Mouse (Mus musculus): ENCODE measurements around the gene Adarb1.

Adarb1 gene

GRCm38 (mm10) chr10:77418138-77418537 is at the start of gene Adarb1:
TSS of gene Adarb1 (minus strand) at chr10:77418270.
- DNase-seq (ENCODE audit: low spot score), result peak; percentile 81

- DNase-seq (ENCODE audit: low spot score), result peak; percentile 37
Measured at GRCm38 (mm10) chr10:77467407-77467806, 49.3 kb upstream of the Adarb1 start.

GRCm38 (mm10) chr10:77465902-77466301 is 47.8 kb upstream of the Adarb1 start:
- no peak for DNase-seq (ENCODE audit: low spot score)

GRCm38 (mm10) chr10:77464181-77464936 is 46.3 kb upstream of the Adarb1 start:
- no peak for DNase-seq (ENCODE audit: low spot score)

- DNase-seq (ENCODE audit: low spot score), result no peak
Measured at GRCm38 (mm10) chr10:77461161-77461560, 43.1 kb upstream of the Adarb1 start.

- DNase-seq (ENCODE audit: low spot score), result no peak
Measured at GRCm38 (mm10) chr10:77457701-77458100, 39.6 kb upstream of the Adarb1 start.

GRCm38 (mm10) chr10:77456507-77456906 is 38.4 kb upstream of the Adarb1 start:
- DNase-seq (ENCODE audit: low spot score), result no peak

- DNase-seq (ENCODE audit: low spot score), result no peak
Measured at GRCm38 (mm10) chr10:77455251-77456010, 37.4 kb upstream of the Adarb1 start.

GRCm38 (mm10) chr10:77454795-77455194 is 36.7 kb upstream of the Adarb1 start:
- no peak for DNase-seq (ENCODE audit: low spot score)

- DNase-seq (ENCODE audit: low spot score), result no peak
Measured at GRCm38 (mm10) chr10:77451822-77452221, 33.8 kb upstream of the Adarb1 start.

- no peak for DNase-seq (ENCODE audit: low spot score)
Measured at GRCm38 (mm10) chr10:77450159-77450464, 32.0 kb upstream of the Adarb1 start.

GRCm38 (mm10) chr10:77449315-77450158 is 31.5 kb upstream of the Adarb1 start:
- no peak for DNase-seq (ENCODE audit: low spot score)

GRCm38 (mm10) chr10:77448698-77449247 is 30.7 kb upstream of the Adarb1 start:
- DNase-seq (ENCODE audit: low spot score), result no peak

- no peak for DNase-seq (ENCODE audit: low spot score)
Measured at GRCm38 (mm10) chr10:77448209-77448608, 30.1 kb upstream of the Adarb1 start.

GRCm38 (mm10) chr10:77447755-77448154 is 29.7 kb upstream of the Adarb1 start:
- no peak for DNase-seq (ENCODE audit: low spot score)

- DNase-seq (ENCODE audit: low spot score), result no peak
Measured at GRCm38 (mm10) chr10:77442250-77442649, 24.2 kb upstream of the Adarb1 start.

GRCm38 (mm10) chr10:77441812-77442211 is 23.7 kb upstream of the Adarb1 start:
- DNase-seq (ENCODE audit: low spot score), result no peak

- DNase-seq (ENCODE audit: low spot score), result no peak
Measured at GRCm38 (mm10) chr10:77440841-77441755, 23.0 kb upstream of the Adarb1 start.

GRCm38 (mm10) chr10:77440286-77440685 is 22.2 kb upstream of the Adarb1 start:
- no peak for DNase-seq (ENCODE audit: low spot score)

- DNase-seq (ENCODE audit: low spot score), result no peak
Measured at GRCm38 (mm10) chr10:77439026-77439425, 21.0 kb upstream of the Adarb1 start.

- no peak for DNase-seq (ENCODE audit: low spot score)
Measured at GRCm38 (mm10) chr10:77438021-77438420, 20.0 kb upstream of the Adarb1 start.

All from left cerebral cortex, adult 11 months (tissue).